Mouse (Mus musculus): ENCODE measurements around the gene Uncx. TPM values are rescaled to one million over a fixed set of nuclear protein-coding genes. Genes with fewer than 3 reads are reported as not detected.
"Not testable (repeated sequence)": the region's sequence is repeated elsewhere in the genome, so short reads cannot be mapped to it uniquely, and the experiment has no call there.

The Uncx gene
- total RNA-seq, 1 experiment from 2014 or later: not detected

DNA sequence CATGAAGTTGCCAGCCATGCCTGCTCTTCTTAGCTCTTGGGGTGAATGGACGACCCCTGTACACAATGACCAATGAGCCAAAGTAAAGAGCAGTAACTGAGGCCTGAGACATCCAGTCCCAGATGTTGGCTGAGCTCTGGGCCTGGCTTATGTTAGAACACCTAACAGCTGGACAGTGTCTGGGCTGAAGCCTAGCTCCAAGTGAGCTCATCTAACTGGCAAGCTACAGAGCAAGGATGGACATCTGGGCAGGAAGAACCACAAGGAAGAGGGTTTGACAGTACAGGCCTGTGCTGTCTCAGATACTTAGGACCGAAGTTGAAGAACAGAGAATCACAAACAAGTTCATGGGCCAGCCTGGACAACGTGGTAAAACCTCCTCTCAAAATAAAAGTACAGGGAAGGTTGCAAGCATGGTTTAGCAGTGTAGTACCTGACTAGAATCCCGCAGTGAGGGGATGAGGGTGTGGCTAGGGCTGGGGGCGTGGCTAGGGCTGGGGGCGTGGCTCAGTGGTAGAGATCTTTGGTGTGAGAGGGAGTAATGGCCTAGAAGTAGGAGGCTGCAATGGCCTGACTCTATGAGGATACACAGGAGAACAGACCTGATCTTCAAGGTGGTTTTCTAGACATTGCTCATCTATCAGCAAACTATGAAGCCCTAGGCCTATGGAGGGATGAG is 47.5 kb downstream of the Uncx start:
- ATAC-seq (ENCODE audit: extremely low read depth, insufficient number of reproducible peaks, low FRiP score, poor library complexity, severe bottlenecking): not testable (repeated sequence)

DNA sequence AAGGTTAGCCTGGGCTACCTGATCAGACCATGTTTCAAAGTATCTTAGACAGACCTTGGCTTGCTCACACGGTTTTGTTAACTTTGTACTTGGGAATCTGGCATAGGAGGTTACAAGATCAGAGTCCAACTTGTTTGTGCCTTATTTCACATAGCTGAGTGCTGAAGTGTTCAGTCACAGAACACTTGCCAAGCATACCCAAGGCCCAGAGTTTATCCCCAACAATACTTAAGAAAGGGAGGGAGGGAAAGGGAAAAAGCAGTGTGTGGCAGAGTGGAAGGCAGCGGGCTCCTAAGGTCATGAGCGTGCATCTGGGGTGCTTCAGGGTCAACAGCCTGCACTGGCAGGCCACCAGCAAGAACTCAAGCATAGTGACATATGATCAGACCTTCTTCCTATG is 48.7 kb downstream of the Uncx start:
- ATAC-seq (ENCODE audit: extremely low read depth, insufficient number of reproducible peaks, low FRiP score, poor library complexity, severe bottlenecking): no peak

DNA sequence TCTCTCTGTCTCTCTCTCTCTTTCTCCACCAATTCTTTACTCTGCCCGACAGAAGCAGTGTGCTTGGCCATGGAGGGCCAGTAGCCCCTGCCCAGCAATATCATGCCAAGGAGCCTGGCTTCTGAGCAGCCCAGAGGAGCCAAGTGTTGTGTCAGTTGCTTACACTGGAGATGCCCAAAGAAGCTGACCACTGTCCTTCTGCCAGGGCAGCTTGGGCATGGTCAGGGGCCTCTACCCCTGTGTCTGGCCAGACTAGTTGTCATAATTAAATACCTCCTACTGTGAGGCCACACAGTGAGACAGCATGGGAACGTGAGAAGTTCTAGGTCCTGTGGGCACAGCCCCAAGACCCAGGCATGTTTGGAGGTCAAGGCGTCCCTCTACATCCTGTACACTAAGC is 49.6 kb downstream of the Uncx start:
- no peak for ATAC-seq (ENCODE audit: extremely low read depth, insufficient number of reproducible peaks, low FRiP score, poor library complexity, severe bottlenecking)

DNA sequence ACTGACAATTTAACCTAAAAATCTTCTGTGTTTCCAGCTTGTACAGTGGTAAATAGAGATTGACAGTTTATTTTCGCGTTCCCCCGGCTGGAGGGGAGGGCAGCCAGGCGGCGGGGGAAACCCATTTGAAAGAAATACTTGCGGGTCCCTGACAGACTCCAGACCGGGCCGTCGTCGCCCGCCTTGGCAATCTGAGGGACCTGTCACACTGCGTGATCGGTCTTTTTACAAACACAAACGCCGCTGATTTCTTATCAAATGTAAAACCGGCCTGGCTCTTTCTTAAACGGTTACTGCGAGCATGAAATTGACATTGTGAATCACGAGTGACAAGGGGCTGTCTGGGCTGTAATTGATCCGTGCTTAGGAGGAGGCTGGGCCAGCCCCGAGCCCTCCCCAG is 50.5 kb downstream of the Uncx start:
- no peak for ATAC-seq (ENCODE audit: extremely low read depth, insufficient number of reproducible peaks, low FRiP score, poor library complexity, severe bottlenecking)

DNA sequence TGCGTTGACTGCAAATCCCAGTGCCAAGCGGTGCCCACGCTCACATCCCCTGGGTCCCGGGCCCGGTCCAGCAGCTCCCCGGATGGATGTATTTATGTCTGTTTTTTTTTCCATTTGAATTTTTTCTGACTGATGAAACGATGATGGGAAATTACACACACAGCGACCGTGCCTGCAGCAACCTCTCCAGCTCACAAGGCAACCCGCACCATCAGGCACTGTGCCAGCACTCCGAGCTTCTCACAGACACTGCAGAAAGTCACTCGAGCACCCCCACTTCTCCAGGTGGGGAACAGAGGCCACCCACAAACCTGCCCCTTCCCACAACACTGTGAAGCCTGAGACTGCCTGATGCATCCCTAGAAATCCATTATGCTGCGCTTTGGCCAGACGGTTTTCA is 51.7 kb downstream of the Uncx start:
- ATAC-seq (ENCODE audit: extremely low read depth, insufficient number of reproducible peaks, low FRiP score, poor library complexity, severe bottlenecking): no peak

Other genes with a start within 250 kb of the Uncx start
- gene Adap1, start 217.9 kb upstream of the Uncx start, total RNA-seq (2017): 20.8 and 21.1 TPM in 2 replicates
- 14.4 and 17.2 TPM in 2 replicates for gene Cox19, start 192.1 kb upstream of the Uncx start, total RNA-seq (2017)
- gene Cyp2w1, start 190.9 kb upstream of the Uncx start, total RNA-seq (2017): not detected in 2 replicates
- 44.6 and 45.5 TPM in 2 replicates for gene Gpr146, start 165.8 kb upstream of the Uncx start, total RNA-seq (2017)
- 40.3 and 41.1 TPM in 2 replicates for gene C130050O18Rik, start 138.2 kb upstream of the Uncx start, total RNA-seq (2017)
- gene Gper1, start 120.3 kb upstream of the Uncx start, total RNA-seq (2017): 0.12 and 0.98 TPM in 2 replicates
- 15.0 and 16.7 TPM in 2 replicates for gene 3110082I17Rik, start 83.0 kb upstream of the Uncx start, total RNA-seq (2017)
- gene Zfand2a, start 58.9 kb upstream of the Uncx start, total RNA-seq (2017): 11.4 and 11.9 TPM in 2 replicates
- gene Micall2, start 192.8 kb downstream of the Uncx start, total RNA-seq (2017): 0.23 and 0.37 TPM in 2 replicates
- gene Ints1, start 232.2 kb downstream of the Uncx start, total RNA-seq (2017): 35.1 and 41.0 TPM in 2 replicates
- gene Mafk, start 248.0 kb downstream of the Uncx start, total RNA-seq (2017): 48.4 and 55.0 TPM in 2 replicates